Mouse (Mus musculus) lung, postnatal 4 days (tissue): Measurements from ENCODE around the gene Med13l.

Experiments used
- DNase-seq, 2 experiments: peaks; one replicate each; pipeline ENCODE4 v3.0.0; 2021

The Med13l gene

DNA sequence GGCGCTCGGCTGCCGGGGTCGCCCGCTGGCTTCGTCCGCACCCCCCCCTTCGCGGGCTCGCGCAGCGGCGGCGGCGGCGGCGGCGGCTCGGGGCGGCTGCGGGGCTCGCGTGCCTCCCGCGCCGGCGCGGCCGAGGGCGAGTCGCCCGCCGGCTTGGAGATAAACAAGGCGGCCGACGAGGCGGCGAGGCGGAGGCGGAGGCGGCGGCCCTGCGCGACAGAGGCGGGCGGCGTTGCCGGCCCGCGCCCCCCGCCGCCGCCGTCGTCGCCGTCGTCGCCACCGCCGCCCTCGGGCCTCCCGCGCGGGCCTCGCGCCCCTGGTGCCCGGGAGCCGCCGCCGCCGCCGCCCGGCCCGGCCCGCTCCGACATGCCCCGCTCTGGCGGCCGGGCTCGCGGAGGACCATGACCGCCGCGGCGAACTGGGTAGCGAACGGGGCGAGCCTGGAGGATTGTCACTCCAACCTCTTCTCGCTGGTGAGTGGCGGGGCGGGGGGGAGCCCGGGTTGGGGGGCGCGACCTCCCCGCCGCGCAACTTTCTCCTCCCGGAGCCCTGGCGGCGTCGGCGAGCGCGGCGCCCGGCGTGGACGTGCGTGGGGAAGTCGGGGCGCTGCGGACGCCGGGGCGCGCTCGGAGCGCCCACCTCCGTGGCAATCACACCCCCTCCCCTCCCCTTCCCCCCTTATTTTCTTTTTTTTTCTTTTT lies at the start of gene Med13l:
Med13l (plus strand) TSS at position 295 of the 701 bp plus-strand sequence.
- peak; percentile 86 to 88 for DNase-seq

DNA sequence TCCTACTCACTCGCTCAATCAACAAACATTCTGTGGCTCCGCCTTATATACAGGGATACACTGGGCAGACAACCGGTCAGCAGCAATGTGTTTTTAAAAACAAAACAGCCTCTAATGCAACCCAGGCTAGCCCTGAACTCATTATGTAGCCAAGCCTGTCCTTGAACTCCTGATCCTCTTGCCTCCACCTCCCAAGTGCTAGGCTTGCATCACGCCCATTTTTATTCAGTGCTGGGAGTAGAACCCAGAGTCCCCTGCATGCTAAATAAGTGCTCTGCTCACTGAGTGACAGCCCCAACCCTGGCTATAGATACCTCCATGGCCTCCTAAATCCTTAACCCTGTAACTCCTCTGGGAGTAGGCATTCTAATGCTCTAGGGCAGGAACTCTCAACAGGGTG lies 49.5 kb upstream of the Med13l start:
- DNase-seq: no peak

DNA sequence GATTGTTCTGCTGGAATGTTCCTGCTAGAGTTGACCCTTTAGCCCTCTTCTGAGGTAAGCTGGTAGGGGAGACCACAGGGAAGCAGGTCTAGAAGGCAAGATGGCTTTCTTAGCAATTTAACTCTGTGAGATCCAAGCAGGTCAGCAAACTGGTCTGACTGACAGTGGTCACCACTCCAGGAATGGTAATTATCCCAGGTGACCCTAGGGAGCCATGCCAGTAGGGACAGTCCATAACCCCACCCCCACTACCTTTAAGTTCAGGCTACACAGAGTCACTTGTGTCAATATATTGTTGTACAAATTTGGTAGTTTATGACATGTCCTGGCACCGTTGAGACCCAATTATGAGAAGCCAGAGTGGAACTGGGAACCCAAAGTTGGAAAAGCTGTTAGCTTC lies 47.5 kb upstream of the Med13l start:
- no peak for DNase-seq

DNA sequence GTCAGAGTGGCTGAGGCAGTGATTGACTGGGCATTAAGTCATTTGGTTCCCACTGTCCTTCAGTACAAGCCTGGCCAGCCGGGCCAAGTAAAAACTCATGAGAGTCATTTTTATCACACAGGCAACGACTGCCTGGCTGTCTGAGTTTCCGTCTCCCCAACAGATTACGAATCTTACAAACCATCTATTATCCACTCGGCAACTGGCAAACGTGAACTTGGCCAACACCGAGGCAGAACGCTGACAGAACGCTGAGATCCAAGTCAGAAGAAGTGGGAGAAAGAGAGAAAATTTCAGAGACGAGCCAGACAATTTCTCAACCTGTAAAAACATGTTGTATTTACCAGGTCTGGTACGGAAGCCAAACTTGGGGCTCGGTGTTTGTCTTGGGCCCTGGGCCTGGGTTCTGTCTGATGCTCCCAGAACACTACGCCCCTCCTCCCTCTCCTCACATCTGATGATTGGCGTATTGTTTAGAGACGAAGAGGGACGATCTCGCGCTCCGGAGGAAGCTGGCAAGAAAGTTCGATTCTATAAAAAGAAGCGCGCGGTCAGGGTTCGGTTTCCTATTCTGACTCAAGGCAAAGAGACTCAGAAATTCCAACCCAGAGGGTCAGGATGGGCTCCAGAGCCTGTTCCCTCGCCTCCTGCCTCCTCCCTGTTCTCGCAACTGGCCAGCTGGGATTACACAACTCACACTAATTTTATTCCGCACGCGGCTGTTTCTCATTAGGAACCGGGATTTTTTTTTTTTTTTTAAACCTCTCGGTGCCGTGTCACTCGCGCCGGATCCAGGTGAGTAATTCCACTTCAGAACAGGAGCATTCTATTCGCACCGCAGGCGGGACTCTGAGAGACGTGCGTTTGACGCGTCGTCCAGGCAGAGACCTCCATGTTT lies 46.6 kb upstream of the Med13l start:
- DNase-seq: peak; percentile 56 to 74

DNA sequence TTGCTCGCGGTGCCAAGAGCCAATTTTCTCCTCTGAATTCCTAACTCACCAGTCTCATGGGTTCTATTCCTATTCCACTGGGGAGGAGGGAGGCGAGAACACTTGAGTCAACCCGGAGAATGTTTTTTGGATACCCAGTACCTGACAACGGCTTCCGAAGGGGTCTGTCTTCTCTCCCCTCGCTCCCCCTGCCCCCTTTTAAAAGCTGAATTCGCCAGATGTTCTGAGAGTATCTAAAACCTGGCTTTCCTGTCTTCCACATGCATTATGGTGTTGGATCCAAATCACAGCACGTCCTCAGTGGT lies 46.0 kb upstream of the Med13l start:
- no peak for DNase-seq

DNA sequence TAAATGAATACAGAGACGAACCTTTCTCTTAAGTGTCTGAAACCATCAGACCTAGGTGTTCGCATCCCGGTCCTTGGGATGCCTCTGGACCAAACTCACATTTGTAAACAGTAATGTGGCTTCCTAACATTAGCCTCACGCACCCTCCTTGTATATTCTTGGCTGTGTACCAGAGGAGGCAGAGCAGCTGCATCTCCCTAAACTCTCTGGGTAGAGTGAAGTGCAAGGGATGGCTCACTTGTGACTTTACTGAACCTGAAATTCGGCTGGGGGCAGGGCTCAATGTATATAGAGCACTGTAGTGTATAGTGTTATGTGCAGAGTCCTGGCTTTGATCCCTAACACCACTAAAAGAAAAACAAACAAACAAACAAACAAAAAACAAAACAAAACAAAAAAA lies 45.6 kb upstream of the Med13l start:
- no peak for DNase-seq

DNA sequence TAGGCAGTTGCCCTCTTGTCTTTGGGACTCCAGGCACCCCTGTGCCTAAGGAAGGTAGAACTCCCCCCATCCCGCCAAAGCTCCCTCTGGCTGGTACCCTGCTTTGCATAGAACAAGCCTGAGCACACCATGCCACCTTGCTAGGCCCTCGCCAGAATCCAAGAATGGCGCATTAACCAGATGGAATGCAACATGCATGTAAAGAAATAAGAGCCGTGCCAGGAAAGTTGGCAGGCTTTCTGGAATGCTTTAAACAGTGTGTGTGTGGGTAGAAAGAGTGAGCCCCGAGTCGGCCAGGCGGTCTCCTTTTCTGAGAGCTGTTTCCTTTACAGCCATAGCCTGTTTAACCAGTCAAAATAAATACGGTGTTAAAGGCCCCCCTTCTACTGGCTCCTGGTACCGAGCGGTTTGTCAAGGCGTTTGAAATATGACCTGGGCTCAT lies 45.2 kb upstream of the Med13l start:
- DNase-seq: peak; percentile 26 to 38

DNA sequence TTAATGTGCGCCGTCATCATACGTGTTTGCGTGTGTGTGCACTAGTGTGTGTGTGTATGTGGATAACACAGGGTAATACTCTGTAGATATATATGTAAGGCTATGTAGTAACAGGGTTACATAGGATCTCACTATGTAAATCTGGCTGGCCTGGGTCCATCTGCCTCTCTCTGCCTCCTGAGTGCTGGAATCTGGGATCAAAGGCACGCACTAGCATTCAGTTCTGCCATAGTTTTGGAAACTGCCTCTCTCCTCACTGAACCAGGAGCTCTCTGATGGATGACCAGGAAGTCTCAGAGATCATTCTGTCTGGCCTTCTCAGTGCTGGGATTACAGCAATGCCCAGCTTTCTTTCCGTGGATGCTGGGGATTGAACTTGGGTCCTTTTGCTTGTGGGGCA lies 44.4 kb upstream of the Med13l start:
- DNase-seq: no peak

DNA sequence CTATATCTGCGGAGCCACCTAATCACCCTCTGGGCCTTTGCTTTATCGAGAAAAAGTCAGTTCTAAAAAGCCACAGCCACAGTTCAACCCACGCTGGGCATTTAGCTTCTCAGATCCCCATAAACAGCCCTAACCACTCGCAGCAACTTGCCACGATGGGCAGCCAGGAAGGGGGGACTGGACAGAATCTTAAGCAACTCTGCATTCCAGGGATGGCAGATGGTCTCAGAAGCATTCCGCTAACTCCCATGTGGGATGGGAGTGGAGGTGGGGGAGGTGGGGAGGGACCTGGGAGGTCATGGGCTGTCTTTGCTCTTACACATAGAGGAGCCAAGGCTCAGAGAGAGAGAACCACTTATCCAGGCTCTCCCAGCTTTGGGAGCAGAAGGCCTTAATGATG lies 44.0 kb upstream of the Med13l start:
- DNase-seq: no peak

DNA sequence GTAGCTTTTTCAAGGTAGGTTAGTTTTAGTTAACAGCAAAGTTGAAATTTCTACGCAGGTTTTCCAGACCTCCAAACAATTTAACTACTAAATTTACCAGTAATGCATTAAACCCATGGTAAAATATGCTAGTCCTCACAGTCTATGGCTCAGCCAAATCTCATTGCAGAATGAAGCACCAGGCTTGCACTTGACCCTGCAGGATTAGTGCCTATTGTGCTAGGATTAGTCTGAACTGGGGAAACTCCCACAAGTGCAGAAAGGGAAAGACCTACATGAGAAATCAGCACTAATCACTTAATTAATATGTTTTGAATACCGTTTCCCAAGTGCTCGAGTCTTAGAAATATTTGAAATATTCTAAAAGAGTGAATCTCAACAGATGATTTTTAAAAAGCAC lies 40.0 kb upstream of the Med13l start:
- no peak for DNase-seq

DNA sequence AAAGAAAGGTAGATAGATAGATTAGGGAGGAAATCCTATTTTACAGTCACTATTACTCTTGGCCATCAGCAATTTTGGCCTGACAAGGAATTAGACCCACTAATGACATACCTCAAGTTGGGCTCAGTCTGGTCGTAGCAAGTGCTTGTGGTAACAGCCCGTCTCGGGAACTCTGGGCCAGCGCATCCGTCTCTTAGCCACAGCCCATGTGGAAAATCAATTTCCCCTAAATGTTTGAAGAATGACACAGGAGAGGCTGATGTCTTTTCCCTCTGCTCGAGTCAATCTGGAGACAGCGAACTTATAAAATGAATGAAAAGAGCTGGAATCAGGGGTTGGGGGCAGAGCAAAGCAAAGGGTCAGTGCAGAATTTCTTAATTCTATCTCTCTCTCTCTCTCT lies 36.1 kb upstream of the Med13l start:
- no peak for DNase-seq

DNA sequence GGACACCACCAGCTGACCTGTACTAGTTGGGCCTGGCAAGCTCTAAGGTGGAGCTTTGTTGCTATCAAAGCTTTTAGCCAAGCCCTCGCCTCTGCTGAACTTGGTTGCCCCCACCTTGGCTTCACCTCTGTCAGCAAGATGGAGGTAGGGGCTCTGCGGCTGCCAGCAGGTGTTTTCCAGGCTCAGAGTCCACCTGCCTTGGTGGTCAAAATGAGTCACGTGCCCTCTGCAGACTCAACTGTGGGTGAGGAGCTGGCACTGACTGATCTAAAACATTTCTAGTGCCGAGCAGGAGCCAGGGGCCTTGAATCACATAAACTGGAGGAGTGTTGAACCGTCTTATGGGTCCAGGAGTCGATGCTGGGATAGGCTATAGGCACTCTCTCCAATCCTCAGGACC lies 34.8 kb upstream of the Med13l start:
- no peak for DNase-seq

DNA sequence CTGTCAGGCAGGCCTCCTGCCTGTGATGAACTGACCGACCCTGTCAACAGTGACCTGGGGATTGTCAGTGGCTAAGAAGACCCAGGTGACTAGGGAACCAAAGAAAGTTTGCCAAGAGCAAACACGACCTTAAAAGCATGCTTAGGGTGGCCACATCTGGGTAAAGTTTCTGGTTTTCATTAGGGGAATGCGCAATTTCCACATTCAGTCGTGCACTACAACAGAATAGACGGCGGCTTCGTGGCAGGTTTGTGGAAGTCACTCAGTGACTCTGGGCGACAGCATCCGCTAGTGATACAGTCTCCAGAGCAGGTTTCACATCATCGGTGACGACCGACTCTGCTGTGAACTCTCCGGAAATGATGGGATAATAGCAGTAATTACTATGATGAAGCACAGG lies 34.0 kb upstream of the Med13l start:
- DNase-seq: no peak

DNA sequence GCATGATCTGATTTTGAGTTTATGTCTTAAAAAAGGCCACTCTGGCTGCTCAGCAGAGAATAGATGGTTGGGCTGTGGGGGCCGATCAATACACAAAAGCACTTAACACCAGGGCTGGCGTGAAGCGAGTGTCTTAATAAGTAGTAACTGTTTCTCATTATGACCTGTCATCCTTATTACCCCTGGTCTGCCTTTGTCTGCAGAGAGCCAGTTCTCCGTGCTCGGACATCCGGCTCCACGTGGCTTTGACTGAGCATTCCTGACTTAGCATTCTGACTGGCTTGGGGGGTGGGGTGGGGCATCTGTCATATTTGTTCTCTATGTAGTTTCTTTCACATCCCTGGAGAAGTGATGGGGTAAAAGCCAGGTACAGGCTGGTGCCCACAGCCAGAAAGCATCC lies 31.2 kb upstream of the Med13l start:
- DNase-seq: no peak

DNA sequence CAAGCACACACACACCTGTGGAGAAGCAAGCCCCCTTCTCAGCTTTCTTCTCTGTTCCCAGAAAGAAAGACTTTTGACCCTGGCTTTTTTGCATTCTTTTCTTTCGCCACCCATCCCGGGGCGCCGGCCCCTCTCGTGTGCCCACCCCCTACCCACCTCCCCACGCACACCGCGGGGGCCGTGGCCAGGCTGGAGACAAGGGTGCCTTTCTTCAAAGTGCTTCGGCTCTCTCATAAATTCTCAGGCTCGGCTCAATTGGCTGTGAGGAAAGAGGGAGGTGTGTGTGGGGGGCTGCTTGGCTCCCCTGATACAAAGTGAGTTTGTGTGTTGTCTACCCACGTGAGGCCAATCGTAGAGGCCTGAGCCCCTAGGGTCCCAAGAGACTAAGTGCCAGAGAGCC lies 28.4 kb upstream of the Med13l start:
- no peak for DNase-seq

DNA sequence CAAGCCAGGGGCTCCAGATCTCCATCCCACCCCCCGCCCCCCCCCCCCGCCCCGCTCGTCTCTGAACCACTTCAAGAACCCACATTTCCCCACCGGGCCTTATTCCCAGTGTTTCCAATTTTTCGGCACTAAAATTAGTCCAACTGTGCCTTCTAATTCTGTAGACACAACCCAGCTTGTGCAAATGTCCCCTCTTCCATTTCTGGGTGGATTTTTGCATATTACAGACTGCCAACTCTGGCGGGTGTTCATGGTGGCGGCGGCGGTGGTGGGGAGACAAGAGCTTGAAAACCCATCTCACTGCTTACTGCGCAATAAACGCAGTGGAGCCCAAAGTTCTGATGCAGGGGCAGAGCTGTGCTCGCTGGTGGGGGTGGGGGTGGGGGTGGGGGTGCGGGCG lies 27.8 kb upstream of the Med13l start:
- DNase-seq: no peak

DNA sequence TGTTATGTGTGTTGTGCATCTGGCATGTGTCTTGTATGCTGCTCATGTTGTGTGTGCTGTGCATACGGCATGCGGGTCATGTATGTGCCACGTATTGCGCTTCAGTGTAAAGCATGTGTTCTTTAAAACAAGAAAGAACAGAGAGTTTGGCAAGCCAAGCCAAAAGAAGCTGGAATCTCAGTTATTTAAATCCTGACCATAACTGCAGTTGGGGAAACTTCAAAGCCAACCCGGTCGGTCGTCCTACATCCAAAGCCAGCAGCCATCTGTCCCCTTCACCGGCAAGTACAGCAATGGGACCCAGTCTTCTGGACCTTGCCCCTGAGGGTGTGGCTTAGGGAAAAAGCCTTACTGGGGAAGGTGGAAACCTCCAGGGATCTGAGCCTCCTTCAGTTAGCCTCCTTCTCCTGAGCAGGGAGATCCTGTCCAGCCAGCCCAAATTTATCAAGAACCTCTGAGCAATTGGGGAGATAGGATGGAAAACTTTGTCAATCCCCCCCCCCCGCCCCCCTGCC lies 26.0 kb upstream of the Med13l start:
- DNase-seq: no peak

DNA sequence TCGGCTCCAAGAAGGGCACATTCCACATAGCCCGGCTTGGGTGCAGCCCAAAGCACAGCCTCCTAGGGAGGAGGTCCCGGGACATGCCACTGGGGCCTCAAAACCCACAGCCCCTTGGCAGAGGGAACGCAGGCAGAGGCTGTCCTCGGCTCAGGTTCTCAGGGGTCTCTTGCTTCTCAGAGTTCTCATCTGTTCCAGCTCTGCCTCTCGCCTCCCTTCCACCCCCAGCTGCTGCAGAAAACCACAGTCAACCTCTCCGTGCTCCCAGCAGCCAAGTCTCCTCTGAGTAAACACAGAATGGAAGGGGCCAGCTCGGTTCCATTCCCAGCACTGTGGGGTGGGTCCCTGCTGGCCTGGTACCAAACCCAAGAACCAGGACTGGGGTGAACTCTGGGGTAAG lies 25.3 kb upstream of the Med13l start:
- DNase-seq: peak; percentile 26 to 57

DNA sequence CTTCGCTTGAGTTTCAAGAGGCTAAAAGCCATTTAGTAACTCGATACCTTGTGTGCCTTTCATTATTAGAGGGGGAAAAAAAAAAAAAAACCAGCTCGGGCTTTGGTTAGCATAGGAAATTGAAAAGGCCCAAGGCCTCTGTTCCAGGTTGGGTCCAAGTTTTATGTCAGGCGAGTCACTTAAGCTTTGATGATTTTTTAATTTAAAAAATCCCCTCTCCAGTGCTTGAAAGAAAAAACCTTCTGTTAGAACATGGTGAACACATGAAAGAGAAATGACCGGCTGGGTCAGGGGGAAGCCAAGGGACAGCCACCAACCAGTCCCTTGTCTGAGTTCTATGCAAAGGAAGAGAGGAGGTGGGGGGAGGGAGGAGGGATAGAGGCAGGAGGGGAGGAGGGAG lies 22.0 kb upstream of the Med13l start:
- DNase-seq: no peak

DNA sequence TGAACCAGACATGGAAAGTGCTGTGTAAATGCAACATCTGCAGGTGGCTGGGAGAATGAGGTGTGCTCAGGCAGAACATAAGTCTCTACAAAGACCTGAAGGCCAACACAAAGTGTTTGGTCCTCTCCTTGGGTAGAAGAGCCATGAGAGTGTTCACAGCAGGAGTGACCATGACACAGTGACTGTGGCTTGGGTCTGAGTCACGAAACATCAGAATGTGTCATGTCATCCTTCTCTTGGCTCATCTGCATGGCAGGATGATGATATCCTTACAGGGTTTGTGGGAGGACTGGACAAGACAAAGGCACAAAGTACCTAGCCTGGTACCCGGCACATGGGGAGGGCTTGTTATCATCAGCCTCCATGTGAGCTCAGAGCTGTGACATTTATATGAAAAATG lies 16.7 kb upstream of the Med13l start:
- no peak for DNase-seq

DNA sequence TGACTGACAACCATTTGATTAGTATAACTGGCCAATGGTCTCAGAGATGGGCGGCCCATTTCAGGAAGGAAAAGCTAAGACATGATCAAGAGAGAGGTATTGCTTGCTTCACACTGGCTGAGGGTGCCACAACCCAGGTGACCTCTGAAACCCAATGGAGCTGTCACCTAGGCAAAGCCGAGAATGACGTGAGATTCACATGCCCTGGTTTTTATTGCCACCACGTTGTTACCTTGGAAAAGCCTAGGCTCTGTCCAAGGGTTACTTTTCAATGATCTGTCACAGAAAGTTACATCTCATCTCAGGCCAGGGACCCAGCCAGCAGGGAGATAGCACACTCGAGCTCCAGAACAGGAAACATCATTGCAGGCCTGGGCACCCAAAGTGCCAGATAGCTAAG lies 10.0 kb upstream of the Med13l start:
- DNase-seq: no peak

DNA sequence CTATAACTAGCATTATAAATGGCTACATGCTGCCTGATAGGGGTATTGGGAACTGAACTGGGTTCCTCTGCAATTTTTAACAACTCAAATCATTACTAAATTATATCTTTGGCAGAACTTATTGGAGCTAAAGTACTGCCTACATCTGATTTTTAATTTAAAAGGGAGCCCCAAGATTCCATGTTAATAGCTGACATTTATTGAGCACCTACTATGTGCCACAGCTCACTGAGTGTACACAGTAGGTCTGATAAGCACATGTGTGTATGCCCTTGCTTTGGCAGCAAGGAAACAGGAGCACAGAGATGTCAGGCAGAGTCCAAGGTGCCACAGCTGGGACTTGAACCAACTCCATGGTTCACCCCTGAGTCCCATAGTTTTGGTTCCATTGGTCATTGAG lies 7.2 kb upstream of the Med13l start:
- no peak for DNase-seq

DNA sequence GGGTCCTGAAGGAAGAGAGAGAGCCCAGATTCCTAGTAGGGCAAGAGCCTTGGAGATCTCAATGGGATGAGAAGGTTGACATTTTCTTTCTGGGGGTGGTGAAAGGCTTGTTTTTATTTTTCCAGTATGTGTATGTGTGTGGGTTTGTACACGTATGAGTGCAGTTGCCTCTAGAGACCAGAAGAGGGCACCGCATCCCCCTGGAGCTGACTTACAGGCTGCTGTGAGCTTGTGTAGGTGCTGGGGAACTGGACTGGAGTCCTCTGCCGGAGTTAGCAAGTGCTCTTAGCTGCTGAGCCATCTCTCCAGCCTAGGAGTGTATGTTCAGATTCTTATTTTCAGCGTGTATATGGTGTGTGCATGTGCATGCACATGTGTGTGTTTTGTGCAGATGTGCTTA lies 5.2 kb upstream of the Med13l start:
- no peak for DNase-seq

DNA sequence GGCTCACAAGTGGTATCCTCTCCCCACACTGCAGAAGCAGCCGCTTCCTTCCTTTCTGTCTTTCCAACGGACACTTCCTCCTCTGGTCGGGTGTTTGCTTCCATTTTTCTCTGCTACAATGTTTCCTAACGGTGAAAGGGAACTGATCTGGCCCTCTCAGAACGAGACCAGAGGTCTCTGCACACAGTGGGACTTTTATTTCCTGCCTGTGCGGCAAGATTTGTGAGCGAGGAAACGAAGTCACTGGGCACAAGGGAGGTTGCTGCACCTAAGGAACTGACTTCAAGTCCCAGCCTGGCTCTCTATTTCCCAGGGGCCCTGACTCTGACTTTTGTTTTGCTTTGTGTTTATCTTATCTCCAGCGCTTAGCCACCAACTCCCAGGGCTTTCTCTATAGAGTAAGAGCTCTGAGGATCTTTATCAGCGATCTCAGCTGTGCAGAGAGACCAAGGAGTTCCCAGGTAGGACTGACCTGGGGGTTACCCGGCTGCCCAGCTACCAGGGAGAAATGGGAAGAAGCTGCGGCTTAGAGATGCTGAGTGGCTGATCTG lies 4.0 kb upstream of the Med13l start:
- no peak for DNase-seq
